Mouse (Mus musculus) liver, embryonic 14.5 days (tissue): ENCODE data around the gene Dedd2. TPM values are rescaled to one million over a fixed set of nuclear protein-coding genes. Genes with fewer than 3 reads are reported as not detected.

Experiments used
- ATAC-seq: fragments of 200-750 bp; cut with Nextera tagmentation; 2 replicates; pipeline ENCODE4 v1.8.0; 2017; ENCODE audit warnings: moderate number of reproducible peaks, mild to moderate bottlenecking, moderate library complexity; ENCODE audit not compliant: insufficient read depth
- DNase-seq, 3 experiments: peaks; one replicate each; pipeline ENCODE4 v3.0.0-alpha.2; 2012 to 2013; ENCODE audit warnings: low read depth in 3 of 3, low spot score in 3 of 3
- H3K27ac ChIP-seq: fragments of 300-500 bp; sonication (generic); 2 replicates; pipeline ENCODE4 v1.5.1; 2014; ENCODE audit warnings: moderate library complexity, mild to moderate bottlenecking, control low read depth, inconsistent platforms
- H3K27me3 ChIP-seq: fragments of 300-500 bp; sonication (generic); 2 replicates; pipeline ENCODE4 v1.6.1; 2014; ENCODE audit warnings: mild to moderate bottlenecking, low read length, moderate library complexity; ENCODE audit not compliant: control insufficient read depth, insufficient read depth
- H3K36me3 ChIP-seq: fragments of 300-500 bp; sonication (generic); replicated peaks from 2 replicates; pipeline ENCODE4 v1.6.1; 2014; ENCODE audit warnings: low read depth; ENCODE audit not compliant: control insufficient read depth, insufficient read depth
- H3K4me1 ChIP-seq, 2 experiments: fragments of 200-500 bp in 1 of 2; fragments of 300-500 bp in 1 of 2; sonication (generic) in 1 of 2; replicated peaks; 2 replicates each; pipeline ENCODE4 v1.6.1; 2012 to 2014; ENCODE audit warnings: antibody characterized with exemption in 1 of 2, inconsistent platforms in 1 of 2, low read length in 1 of 2; ENCODE audit not compliant: control insufficient read depth in 2 of 2, insufficient read depth in 2 of 2
- H3K4me2 ChIP-seq: fragments of 300-500 bp; sonication (generic); 2 replicates; pipeline ENCODE4 v1.6.1; 2014; ENCODE audit warnings: low read depth, mild to moderate bottlenecking, control low read depth, moderate library complexity
- H3K4me3 ChIP-seq, 2 experiments: fragments of 200-500 bp in 1 of 2; fragments of 300-500 bp in 1 of 2; sonication (generic) in 1 of 2; 2 replicates each; pipeline ENCODE4 v1.5.1; 2012 to 2014; ENCODE audit warnings: low read depth in 2 of 2, low read length in 2 of 2, mild to moderate bottlenecking in 2 of 2, control low read depth in 1 of 2, inconsistent platforms in 1 of 2, moderate library complexity in 1 of 2; ENCODE audit not compliant: insufficient read depth in 1 of 2
- H3K9ac ChIP-seq: fragments of 300-500 bp; sonication (generic); replicated peaks from 2 replicates; pipeline ENCODE4 v1.6.1; 2014; ENCODE audit warnings: mild to moderate bottlenecking, control low read depth, moderate library complexity
- H3K9me3 ChIP-seq: fragments of 300-500 bp; sonication (generic); 2 replicates; pipeline ENCODE4 v1.6.1; 2016; ENCODE audit warnings: low read length, mixed read lengths; ENCODE audit not compliant: control insufficient read depth
- CTCF ChIP-seq: IDR thresholded peaks from 2 replicates; pipeline ENCODE4 v1.5.1; 2016; ENCODE audit warnings: antibody characterized with exemption, low read depth, control low read depth
- EP300 ChIP-seq: IDR thresholded peaks from 2 replicates; pipeline ENCODE4 v1.6.1; 2016; ENCODE audit warnings: antibody characterized with exemption, low read depth
- WGBS: fragments of 180-500 bp; shearing (Covaris S2); extraction: QIAGEN DNeasy Blood & Tissue Kit; methylation state at CpG from one replicate; pipeline ENCODE4 v1.1.7; 2014; ENCODE audit not compliant: insufficient replicate concordance; 5-methylcytosine and 5-hydroxymethylcytosine counted together
- polyA plus RNA-seq, 2 experiments: library from polyadenylated mRNA; depleted of rRNA in 1 of 2; stranded (reverse) in 1 of 2; unstranded in 1 of 2; fragments of >200 nt; fragmentation: Nextera tagmentation in 1 of 2; extraction: Ambion mirVana in 1 of 2; gene quantifications; 2 replicates each; pipeline versions ENCODE4 v1.2.1 to v1.2.3; 2012 to 2014

The Dedd2 gene
- polyA plus RNA-seq, 2 experiments, result 20.8 to 26.9 TPM

DNA sequence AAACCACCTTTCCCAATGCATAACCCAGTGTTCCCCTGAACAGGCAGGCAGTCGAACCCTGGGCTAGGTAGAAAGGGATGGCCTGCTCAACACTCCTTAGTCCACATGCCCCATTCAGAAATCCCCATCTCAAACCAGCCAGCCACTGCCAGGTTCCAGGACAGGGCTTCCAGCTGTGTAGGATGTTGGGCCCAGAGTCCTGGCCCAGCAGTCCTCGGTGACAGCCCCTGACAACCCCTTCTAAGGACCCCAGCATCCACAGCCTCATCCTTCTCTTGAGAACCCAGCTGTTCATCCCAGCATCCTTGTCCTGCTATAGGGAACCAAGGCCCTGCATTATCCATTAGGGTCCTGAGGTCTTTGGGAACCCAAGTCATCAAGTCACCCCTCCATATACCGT is 27.1 kb upstream of the Dedd2 start:
- peak overlapping the region; percentile 99 for H3K4me2 ChIP-seq
- no peaks in the 10 kb centered on the region for H3K36me3 ChIP-seq
- no peak overlapping the region for H3K27ac ChIP-seq
- H3K4me3 ChIP-seq, result peak overlapping the region in 1 of 2 experiments; percentile 74; a peak in 2 of 4 replicates
- peaks cover 14 to 20% of the 10 kb centered on the region in 2 experiments for H3K4me1 ChIP-seq
- ATAC-seq (no peak), DNase-seq (no peak)
- H3K9me3 ChIP-seq, result no peaks in the 10 kb centered on the region
- TF ChIP-seq CTCF (no peak), EP300 (no peak)
- H3K27me3 ChIP-seq, result no peaks in the 10 kb centered on the region
- H3K9ac ChIP-seq, result peak overlapping the region; percentile 3; the same call in 1 of the 2 replicates
- 16% methylated on average over 3 of the region's 3 CpGs for WGBS

DNA sequence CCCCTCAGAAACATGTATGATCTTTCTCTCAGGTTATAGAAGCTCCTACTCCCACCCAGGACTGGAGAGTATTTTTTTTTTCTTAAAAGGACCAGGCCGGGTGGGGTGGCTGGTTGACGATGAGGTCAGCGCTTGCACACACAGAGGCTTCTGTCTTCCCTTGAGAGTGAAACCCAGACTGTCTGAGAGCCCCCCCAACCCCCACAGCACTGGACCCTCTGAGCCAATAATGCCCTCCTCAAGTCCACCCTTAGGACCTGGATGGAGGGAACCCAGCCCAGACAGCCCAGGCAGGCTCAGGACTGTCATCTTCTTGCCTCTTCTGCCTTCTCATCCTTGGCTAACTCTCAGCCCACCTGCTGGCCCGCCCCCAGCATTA is 26.3 kb upstream of the Dedd2 start:
- Histone ChIP-seq H3K9ac (no peak overlapping the region), H3K4me3 (no peak overlapping the region), H3K27ac (no peak overlapping the region), H3K4me2 (peak overlapping the region; percentile 99), H3K36me3 (no peaks in the 10 kb centered on the region), H3K27me3 (no peaks in the 10 kb centered on the region), H3K4me1 (peaks cover 14 to 19% of the 10 kb centered on the region in 2 experiments), H3K9me3 (no peaks in the 10 kb centered on the region)
- TF ChIP-seq EP300 (no peak), CTCF (no peak)
- no peak for ATAC-seq
- 50% methylated on average over 4 of the region's 4 CpGs for WGBS
- no peak for DNase-seq

DNA sequence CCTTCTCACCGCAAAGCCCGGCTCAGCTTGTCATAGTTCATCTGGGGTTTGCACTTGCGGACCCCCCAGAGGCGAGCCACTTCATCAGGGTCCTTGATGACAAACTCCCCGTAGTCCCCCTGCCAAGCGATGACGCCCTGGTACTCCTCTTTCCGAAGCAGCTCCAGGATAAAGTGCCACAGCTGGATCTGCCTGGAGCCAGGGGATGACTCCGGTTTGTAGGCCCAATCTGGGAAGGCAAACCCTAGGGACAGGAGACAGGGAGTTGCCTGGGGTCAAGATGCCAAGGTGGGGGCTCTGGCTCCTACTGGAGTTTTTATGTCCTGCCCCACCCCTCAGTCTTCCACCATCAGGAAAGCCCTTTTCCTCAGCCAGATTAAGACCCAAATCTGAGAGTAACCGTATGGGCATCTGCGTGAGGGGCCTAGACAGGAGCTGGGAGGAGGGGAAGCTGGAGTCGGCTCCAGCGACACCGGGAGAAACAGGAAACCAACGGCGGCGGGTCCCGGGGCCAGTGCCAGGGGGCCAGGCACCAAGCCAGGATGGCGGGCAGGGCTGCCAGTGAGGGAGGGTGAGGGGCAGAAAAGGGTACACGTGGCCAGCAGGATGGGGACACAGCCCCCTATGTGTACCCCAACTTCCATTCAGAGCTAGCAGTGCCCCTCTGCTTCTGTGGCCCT is 25.8 kb upstream of the Dedd2 start:
- TF ChIP-seq EP300 (no peak), CTCF (no peak)
- H3K27ac ChIP-seq, result no peak overlapping the region
- H3K4me2 ChIP-seq, result no peak overlapping the region
- DNase-seq, result no peak
- ATAC-seq, result no peak
- H3K4me1 ChIP-seq, result peaks cover 12 to 14% of the 10 kb centered on the region in 2 experiments
- no peaks in the 10 kb centered on the region for H3K36me3 ChIP-seq
- H3K27me3 ChIP-seq, result no peaks in the 10 kb centered on the region
- WGBS, result 60% methylated on average over 20 of the region's 20 CpGs
- no peak overlapping the region for H3K9ac ChIP-seq
- no peak overlapping the region for H3K4me3 ChIP-seq
- H3K9me3 ChIP-seq, result no peaks in the 10 kb centered on the region

DNA sequence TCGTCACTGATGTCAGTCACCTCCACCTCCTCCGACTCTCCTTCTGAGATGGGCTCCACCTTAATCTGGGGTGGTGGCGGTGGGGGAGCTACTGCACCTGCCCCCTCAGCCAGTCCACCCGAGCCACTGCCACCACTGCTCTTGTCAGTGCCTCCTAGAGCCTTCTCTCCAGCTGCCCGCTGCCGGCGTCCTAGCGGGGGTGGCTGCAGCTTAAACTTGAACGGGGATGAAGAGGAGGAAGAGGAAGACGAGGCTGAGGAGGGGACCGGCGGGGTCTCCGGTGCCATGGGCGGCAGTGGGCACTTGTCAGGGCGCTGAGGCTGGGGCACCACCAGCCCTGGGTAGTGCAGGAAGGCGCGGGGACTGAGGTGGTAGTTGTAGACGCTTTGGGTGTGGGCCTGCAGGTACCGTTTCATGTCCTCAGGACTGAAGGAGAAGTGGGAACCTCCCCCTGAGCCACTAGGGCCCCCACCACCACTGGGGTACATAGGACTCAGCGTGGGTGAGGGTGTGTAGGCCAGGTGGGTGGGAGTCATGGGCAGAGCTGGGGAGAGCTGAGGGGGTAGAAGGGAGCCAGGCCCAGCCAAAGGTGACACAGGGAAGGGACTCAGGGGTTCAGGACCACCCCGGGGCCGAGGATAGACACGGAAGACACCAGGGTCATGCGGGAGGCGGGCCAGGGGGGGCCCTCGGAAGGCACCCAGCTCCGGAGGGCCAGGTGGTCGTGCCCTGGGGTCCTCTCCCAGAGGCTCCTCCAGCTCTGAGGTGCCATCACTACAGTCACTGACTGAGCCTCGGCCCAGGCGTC is 24.4 kb upstream of the Dedd2 start:
- H3K4me3 ChIP-seq, result no peak overlapping the region
- H3K9ac ChIP-seq, result no peak overlapping the region
- no peak overlapping the region for H3K27ac ChIP-seq
- no peak for TF ChIP-seq EP300
- no peak for TF ChIP-seq CTCF
- 86% methylated on average over 30 of the region's 30 CpGs for WGBS
- DNase-seq (no peak), ATAC-seq (no peak)
- H3K4me2 ChIP-seq, result no peak overlapping the region
- H3K9me3 ChIP-seq, result no peaks in the 10 kb centered on the region
- peaks cover 9 to 10% of the 10 kb centered on the region in 2 experiments for H3K4me1 ChIP-seq
- no peaks in the 10 kb centered on the region for H3K27me3 ChIP-seq
- no peaks in the 10 kb centered on the region for H3K36me3 ChIP-seq

DNA sequence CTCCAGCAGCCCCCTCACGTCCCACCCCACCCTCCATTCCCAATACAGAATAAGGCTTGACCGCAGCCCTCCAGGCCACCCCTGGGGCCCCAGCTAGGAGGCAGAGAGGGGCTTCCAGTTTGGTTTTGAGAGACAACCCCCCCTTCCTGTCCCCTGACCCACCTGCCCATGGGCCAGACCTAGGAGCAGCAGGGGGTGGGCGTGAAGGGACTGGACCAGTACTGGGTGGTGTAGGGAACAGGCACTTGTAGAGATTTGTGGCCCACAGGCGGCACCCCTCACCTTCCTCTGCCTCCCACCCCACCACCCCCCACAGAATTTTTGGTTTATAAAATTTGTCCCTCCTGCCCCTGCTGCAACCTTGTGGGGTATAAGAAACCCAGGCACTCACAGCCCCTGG is 22.9 kb upstream of the Dedd2 start:
- H3K27ac ChIP-seq, result no peak overlapping the region
- H3K27me3 ChIP-seq, result no peaks in the 10 kb centered on the region
- H3K9me3 ChIP-seq, result no peaks in the 10 kb centered on the region
- no peak for DNase-seq
- WGBS, result 76% methylated on average over 4 of the region's 4 CpGs
- no peak overlapping the region for H3K4me2 ChIP-seq
- ATAC-seq, result no peak
- H3K4me1 ChIP-seq, result peaks cover 6 to 9% of the 10 kb centered on the region in 2 experiments
- H3K9ac ChIP-seq, result no peak overlapping the region
- TF ChIP-seq CTCF (no peak), EP300 (no peak)
- H3K4me3 ChIP-seq, result no peak overlapping the region
- no peaks in the 10 kb centered on the region for H3K36me3 ChIP-seq
